Mouse (Mus musculus) layer of hippocampus, adult 9-11 months (tissue): ENCODE results near the gene Tas1r2.

ENCODE experiments used
- DNase-seq: peaks from one replicate; pipeline ENCODE4 v3.0.0; 2022

Tas1r2 gene

GRCm38 (mm10) chr4:139653238-139653637 lies at the start of gene Tas1r2:
TSS of gene Tas1r2 (plus strand) at chr4:139653538.
- DNase-seq, result no peak

GRCm38 (mm10) chr4:139605216-139605615 lies 48.1 kb upstream of the Tas1r2 start:
- no peak for DNase-seq

- DNase-seq, result no peak
These were observed 46.6 kb upstream of the Tas1r2 start for GRCm38 (mm10) chr4:139606732-139607131.

- DNase-seq, result no peak
These were observed 44.4 kb upstream of the Tas1r2 start for GRCm38 (mm10) chr4:139608975-139609374.

DNA sequence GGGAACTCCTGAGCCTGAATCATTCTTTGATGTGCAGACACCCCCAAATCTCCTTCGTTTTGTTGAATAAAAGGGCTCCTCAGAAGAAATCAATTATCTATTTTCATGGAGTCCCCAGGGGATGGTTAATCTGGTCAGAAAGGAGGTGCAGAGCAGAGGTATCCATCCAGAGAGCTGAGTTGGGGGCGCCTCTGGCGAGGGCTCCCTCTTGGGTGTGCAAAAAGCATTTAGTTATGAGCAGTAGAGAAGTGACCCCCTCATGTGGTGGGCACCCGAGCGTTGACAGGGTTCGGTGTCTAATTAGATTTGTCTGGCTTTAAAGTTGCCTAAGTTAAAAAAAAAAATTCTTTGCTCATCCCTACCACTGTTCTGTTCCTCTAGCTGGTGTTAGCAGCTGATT lies 42.4 kb upstream of the Tas1r2 start:
- DNase-seq, result no peak

DNA sequence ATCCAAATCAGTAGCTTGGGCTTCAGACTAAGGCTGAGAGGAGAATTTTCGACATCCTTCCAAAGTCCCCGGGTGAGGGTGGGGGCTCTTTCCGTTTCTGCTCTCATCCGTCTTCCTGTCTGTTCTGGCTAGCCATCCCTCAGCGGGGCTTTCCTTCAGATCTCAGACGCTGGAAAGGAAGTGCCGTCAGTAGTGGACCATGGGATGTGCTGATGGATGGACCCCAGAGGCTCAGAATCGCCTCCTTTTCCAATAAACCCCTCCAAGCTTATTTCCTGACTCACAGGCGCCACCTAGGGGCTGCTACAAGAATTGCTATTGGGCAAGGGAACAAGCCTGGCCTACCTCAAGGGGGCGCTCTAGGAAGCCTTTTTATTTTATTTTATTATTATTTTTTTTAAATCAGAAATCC lies 41.8 kb upstream of the Tas1r2 start:
- DNase-seq, result peak; percentile 51

DNA sequence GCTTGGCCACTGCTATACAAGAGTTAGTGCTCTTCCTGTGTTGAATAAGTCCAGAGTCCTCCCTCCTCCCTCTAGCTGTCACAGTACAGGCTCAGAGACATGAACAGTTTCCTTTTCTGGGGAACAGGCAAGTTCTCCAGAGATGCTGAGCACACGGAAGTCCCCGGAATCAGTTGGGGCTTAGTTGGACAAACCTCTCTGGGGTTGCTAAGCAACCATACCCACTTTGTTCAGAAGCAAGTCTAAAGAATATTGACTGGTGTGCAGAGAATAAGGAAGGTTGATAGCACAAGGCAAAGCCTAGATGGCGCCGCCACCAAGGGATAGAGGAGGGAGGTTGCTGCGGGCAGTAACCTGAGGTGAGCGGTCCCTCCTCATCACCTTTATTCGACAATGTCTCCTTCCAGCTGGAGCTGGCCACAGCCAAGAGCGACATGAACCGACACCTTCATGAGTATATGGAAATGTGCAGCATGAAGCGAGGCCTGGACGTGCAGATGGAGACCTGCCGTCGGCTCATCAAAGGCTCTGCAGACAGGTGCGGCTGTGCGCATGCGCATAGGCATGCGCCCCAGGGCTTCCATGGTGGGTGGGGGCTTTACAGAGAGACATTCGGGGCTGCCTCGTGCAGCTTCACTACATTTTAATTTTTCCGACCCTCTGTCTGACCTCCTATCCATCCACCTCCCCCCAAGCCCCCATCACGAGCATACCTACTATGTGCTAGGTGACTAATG lies 38.6 kb upstream of the Tas1r2 start:
- DNase-seq, result no peak

- no peak for DNase-seq
These were observed 36.9 kb upstream of the Tas1r2 start for GRCm38 (mm10) chr4:139616276-139617000.

GRCm38 (mm10) chr4:139617001-139617364 lies 36.4 kb upstream of the Tas1r2 start:
- DNase-seq, result no peak

- no peak for DNase-seq
These were observed 33.6 kb upstream of the Tas1r2 start for GRCm38 (mm10) chr4:139619765-139620164.

- DNase-seq, result peak; percentile 98
These were observed 30.7 kb upstream of the Tas1r2 start, which contains the start of gene Aldh4a1 for GRCm38 (mm10) chr4:139622373-139623282. TSS of gene Aldh4a1 (plus strand) at chr4:139622866.

DNA sequence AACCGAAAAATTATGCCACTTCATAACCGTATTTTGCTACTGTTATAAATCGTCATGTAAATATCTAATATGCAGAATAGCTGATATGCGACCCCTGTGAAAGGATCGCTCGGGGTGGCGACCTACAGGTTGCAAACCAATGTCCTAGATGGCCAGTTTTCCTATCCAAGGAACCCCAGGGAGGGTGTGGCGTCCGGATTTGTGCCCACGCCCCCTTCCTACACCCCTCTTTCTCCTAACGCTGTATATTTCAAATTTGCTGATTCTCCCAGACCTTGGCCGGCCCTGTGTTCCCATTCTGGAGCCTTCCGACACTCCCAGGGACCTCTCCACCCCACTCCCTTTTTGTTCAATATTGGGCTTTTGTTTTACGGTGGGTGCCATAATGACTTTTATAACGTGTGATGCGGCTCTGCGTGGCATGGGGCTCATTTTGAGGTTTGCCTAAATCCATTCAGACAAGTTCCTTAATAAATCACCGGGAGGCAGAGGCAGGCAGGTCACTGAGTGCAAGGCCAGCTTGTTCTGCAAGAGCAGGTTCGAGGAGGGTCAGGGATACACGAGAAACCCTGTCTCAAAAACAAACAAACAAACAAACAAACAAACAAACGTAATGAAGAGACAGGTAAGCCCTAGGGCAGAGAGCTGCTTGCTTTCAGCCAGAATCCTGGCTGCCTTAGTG lies 29.8 kb upstream of the Tas1r2 start:
- DNase-seq, result no peak

- no peak for DNase-seq
These were observed 29.2 kb upstream of the Tas1r2 start for GRCm38 (mm10) chr4:139624116-139624489.

- DNase-seq, result peak; percentile 39
These were observed 28.6 kb upstream of the Tas1r2 start for GRCm38 (mm10) chr4:139624706-139625105.

DNA sequence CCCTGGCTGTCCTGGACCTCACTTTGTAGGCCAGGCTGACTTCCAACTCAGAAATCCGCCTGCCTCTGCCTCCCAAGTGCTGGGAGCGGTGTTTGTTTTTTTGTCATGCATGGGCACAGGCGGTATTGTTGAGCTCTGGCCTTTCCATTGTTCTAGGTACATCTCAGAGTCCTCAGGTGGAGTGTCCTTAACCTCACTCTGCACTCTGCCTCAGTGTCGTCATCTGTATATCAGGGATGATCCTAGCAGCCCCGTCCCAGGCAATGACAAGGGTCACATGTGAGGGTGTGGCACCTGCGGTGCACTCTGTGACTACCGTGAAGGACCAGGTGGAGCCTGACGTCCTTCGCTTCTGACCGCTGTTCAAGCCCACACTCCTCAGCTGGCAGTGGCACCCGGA lies 26.0 kb upstream of the Tas1r2 start:
- no peak for DNase-seq

DNA sequence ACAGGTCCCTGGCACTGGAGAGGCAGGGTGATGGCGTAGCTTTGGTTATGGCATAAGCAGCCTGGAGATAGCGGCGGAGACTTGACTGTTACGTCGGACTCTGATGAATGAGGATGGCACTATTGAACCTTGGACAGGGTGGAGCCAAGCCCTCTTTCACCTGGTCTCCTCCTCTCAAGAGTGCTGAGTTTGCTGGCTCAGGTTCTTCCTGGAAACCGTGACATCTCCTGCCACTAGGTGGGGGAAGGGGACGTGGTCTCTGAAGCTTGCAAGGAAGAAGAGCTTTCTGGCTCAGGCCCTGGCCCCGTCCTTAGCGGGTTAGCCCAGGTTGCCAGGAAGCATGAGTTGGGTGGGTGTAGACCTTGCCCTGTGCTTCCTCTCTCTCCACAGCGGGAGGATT lies 23.2 kb upstream of the Tas1r2 start:
- DNase-seq, result no peak

DNA sequence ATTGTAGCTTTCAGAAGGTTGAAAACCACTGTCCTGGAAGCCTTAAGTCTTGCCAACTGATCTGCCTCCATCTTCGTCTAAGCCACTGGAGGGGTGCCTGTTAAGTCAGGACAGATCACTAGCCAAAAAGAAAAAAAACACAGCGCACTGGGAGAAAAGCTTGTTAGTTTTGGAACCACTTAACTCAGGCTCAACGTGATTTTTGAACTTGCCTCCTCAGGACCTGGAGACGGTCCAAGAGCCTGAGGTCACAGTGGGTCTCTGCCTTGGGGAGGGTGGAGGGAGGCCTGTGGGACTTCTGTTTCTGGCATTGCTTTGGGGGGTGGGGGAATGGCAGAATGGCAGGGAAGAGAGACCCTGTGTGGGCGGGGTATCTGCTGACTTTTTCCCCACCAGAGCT lies 22.2 kb upstream of the Tas1r2 start:
- DNase-seq, result no peak

- no peak for DNase-seq
These were observed 21.6 kb upstream of the Tas1r2 start for GRCm38 (mm10) chr4:139631569-139632253.

DNA sequence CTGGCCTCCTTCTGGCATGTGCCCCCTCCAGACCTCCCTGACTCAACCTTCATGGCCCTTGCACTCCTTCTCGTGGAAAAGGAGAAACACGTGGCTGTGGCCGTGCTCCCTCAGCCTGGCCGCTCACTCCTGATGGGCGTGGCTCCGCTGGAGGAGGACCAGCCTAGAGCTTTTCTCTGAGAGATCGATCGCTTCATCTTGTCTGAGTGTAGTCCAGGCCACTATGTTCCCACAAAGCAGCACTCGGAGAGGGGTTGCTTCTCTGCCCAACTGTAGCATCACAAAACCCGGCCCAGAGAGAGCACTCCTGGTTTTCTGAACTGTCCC lies 21.1 kb upstream of the Tas1r2 start:
- no peak for DNase-seq

GRCm38 (mm10) chr4:139636373-139636772 lies 17.0 kb upstream of the Tas1r2 start:
- DNase-seq, result peak; percentile 44

GRCm38 (mm10) chr4:139637847-139638246 lies 15.5 kb upstream of the Tas1r2 start:
- DNase-seq, result no peak

GRCm38 (mm10) chr4:139638356-139638755 lies 15.0 kb upstream of the Tas1r2 start:
- no peak for DNase-seq
